Mouse (Mus musculus): Measurements from ENCODE around the gene L3mbtl3. TPM values are rescaled to one million over a fixed set of nuclear protein-coding genes. Genes with fewer than 3 reads are reported as not detected.

The L3mbtl3 gene
- total and polyA plus RNA-seq, 3 experiments = 1.8 to 3.5 TPM; not detected in 1

DNA sequence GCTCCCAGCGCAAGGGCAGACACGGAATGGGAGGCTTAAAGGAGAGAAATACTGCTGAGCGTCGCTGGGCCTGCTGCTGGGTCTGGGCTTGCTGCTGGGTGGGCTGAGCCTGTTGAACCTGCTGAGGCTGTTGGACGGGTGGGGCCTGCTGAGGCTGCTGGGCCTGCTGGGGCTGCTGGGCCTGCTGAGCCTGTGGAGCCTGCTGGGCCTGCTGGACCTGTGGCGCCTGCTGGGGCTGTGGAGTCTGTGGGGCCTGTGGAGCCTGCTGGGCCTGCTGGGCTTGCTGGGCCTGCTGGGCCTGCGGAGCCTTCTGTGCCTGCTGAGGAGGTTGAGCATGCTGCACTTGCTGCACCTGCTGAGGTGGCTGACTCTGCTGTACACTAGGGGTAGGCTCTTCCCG, 95.8 kb downstream of the L3mbtl3 start:
- DNase-seq (ENCODE audit: low read depth, low spot score) = no peak
- Histone ChIP-seq H3K27ac (ENCODE audit: control insufficient read depth, low read depth, low read length) (no peak overlapping the region), H3K9me3 (replicated peaks; ENCODE audit: insufficient read depth, low read length) (no peaks in the 10 kb centered on the region), H3K27me3 (ENCODE audit: control insufficient read depth in 1 of 2, insufficient read depth in 2 of 2, low read length in 2 of 2) (no peaks in the 10 kb centered on the region), H3K36me3 (ENCODE audit: control insufficient read depth in 1 of 2, insufficient read depth in 2 of 2, low read length in 2 of 2) (no peaks in the 10 kb centered on the region), H3K79me2 (ENCODE audit: control insufficient read depth, insufficient read depth, low read length, poor library complexity) (no peaks in the 10 kb centered on the region), H3K4me3 (ENCODE audit: control insufficient read depth in 1 of 2, insufficient read depth in 1 of 2, low read depth in 2 of 2, low read length in 2 of 2) (no peak overlapping the region), H3K4me1 (ENCODE audit: control insufficient read depth in 1 of 2, insufficient read depth in 2 of 2, low read length in 2 of 2) (no peaks in the 10 kb centered on the region), H3K9ac (ENCODE audit: control insufficient read depth, low read depth, low read length, poor library complexity, severe bottlenecking) (no peak overlapping the region)
- no peak for TF ChIP-seq USF2 (IDR thresholded peaks at IDR 0.05; ENCODE audit: borderline replicate concordance in 1 of 2, insufficient read depth in 1 of 2, low read depth in 1 of 2, low read length in 2 of 2)

DNA sequence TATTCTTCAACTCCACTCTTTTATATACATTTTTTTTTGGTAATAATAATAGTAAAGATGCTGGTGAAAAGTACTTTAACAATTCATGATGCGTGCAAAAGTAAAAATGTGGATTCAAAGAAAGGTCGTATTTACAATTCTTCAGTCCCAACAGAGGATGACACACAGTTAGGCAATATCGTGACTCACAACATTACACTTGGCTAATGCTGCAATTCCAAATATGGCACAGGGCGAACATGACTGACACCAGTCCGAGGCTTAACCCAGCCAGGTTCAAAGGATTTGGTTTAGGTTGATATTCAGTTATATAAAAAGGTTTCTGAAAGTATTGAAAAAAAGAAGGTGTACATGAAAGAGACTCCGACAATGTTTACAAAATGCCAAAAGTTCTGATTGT, 100.4 kb downstream of the L3mbtl3 start:
- no peaks in the 10 kb centered on the region for H3K79me2 ChIP-seq (ENCODE audit: control insufficient read depth, insufficient read depth, low read length, poor library complexity)
- no peaks in the 10 kb centered on the region for H3K9me3 ChIP-seq (replicated peaks; ENCODE audit: insufficient read depth, low read length)
- H3K9ac ChIP-seq (ENCODE audit: control insufficient read depth, low read depth, low read length, poor library complexity, severe bottlenecking) = no peak overlapping the region
- no peaks in the 10 kb centered on the region for H3K36me3 ChIP-seq (ENCODE audit: control insufficient read depth in 1 of 2, insufficient read depth in 2 of 2, low read length in 2 of 2)
- H3K4me1 ChIP-seq (ENCODE audit: control insufficient read depth in 1 of 2, insufficient read depth in 2 of 2, low read length in 2 of 2) = no peaks in the 10 kb centered on the region
- H3K27me3 ChIP-seq (ENCODE audit: control insufficient read depth in 1 of 2, insufficient read depth in 2 of 2, low read length in 2 of 2) = no peaks in the 10 kb centered on the region
- DNase-seq (ENCODE audit: low read depth, low spot score) = no peak
- H3K27ac ChIP-seq (ENCODE audit: control insufficient read depth, low read depth, low read length) = no peak overlapping the region
- TF ChIP-seq CHD2 (IDR thresholded peaks at IDR 0.05; ENCODE audit: low read length) = no peak
- TF ChIP-seq MAX (IDR thresholded peaks at IDR 0.05; ENCODE audit: low read length) = no peak
- TF ChIP-seq NELFE (IDR thresholded peaks at IDR 0.05; ENCODE audit: low read depth, low read length) = no peak
- TF ChIP-seq SMC3 (IDR thresholded peaks at IDR 0.05; ENCODE audit: low read depth, low read length) = no peak
- no peak for TF ChIP-seq RCOR1 (IDR thresholded peaks at IDR 0.05; ENCODE audit: low read depth, low read length)
- TF ChIP-seq JUND (IDR thresholded peaks at IDR 0.05; ENCODE audit: low read depth, low read length) = no peak
- no peak for TF ChIP-seq EP300 (IDR thresholded peaks at IDR 0.05; ENCODE audit: low read depth in 1 of 2, low read length in 2 of 2)
- no peak for TF ChIP-seq MAFK (IDR thresholded peaks at IDR 0.05; ENCODE audit: borderline replicate concordance, low read depth, low read length)
- TF ChIP-seq SIN3A (IDR thresholded peaks at IDR 0.05; ENCODE audit: low read length) = no peak
- no peak for TF ChIP-seq MEF2A (IDR thresholded peaks at IDR 0.05; ENCODE audit: extremely low read depth, insufficient replicate concordance, low read depth, low read length, poor library complexity, severe bottlenecking)
- TF ChIP-seq MYC (IDR thresholded peaks at IDR 0.05; ENCODE audit: low read depth, low read length) = no peak
- no peak for TF ChIP-seq ZC3H11A (IDR thresholded peaks at IDR 0.05; ENCODE audit: low read depth, low read length)
- no peak overlapping the region for H3K4me3 ChIP-seq (ENCODE audit: control insufficient read depth in 1 of 2, insufficient read depth in 1 of 2, low read depth in 2 of 2, low read length in 2 of 2)

DNA sequence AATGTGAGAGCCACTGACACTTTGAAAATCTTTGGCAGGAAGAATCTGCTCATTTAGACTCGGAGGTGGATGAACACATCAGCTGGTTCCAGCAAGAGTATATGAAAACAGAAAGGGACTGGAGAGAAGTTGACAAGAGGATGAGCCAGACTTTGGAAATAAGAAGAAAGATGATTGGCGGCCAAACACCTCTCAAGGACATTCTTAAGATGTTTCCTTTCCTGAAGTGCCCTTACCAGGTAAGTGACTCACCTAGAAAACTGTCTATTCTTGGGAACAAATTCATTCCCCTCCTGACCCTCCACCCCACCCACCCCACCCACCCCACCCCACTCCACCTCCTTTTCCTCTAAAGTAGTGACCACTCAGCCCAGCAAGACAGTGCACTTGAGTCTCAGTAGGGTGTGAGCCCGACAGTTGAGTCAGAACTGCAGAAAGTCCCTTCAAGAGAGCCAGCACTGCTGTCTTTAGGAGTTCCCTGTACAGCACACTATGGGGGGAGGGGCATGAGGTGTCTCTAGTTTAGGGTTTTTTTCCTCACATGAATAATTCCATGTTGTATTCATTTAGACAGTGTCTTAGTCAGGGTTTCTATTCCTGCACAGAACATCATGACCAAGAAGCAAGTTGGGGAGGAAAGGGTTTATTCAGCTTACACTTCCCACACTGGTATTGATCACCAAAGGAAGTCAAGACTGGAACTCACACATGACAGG, 111.9 kb downstream of the L3mbtl3 start:
- DNase-seq (ENCODE audit: low read depth, low spot score) = no peak
- H3K79me2 ChIP-seq (ENCODE audit: control insufficient read depth, insufficient read depth, low read length, poor library complexity) = no peaks in the 10 kb centered on the region
- no peaks in the 10 kb centered on the region for H3K27me3 ChIP-seq (ENCODE audit: control insufficient read depth in 1 of 2, insufficient read depth in 2 of 2, low read length in 2 of 2)
- no peaks in the 10 kb centered on the region for H3K9me3 ChIP-seq (replicated peaks; ENCODE audit: insufficient read depth, low read length)
- H3K4me1 ChIP-seq (ENCODE audit: control insufficient read depth in 1 of 2, insufficient read depth in 2 of 2, low read length in 2 of 2) = no peaks in the 10 kb centered on the region
- H3K27ac ChIP-seq (ENCODE audit: control insufficient read depth, low read depth, low read length) = no peak overlapping the region
- no peak overlapping the region for H3K4me3 ChIP-seq (ENCODE audit: control insufficient read depth in 1 of 2, insufficient read depth in 1 of 2, low read depth in 2 of 2, low read length in 2 of 2)
- no peak overlapping the region for H3K9ac ChIP-seq (ENCODE audit: control insufficient read depth, low read depth, low read length, poor library complexity, severe bottlenecking)
- H3K36me3 ChIP-seq (ENCODE audit: control insufficient read depth in 1 of 2, insufficient read depth in 2 of 2, low read length in 2 of 2) = no peaks in the 10 kb centered on the region
- no peak for TF ChIP-seq TBP (IDR thresholded peaks at IDR 0.05; ENCODE audit: low read depth, low read length)
- no peak for TF ChIP-seq ZNF384 (IDR thresholded peaks at IDR 0.05; ENCODE audit: low read depth, low read length)
- no peak for TF ChIP-seq POLR2AphosphoS5 (IDR thresholded peaks at IDR 0.05; ENCODE audit: borderline replicate concordance, low read depth, low read length)
- TF ChIP-seq NRF1 (IDR thresholded peaks at IDR 0.05; ENCODE audit: insufficient read depth, low read depth, low read length, poor library complexity, severe bottlenecking) = no peak
- no peak for TF ChIP-seq CHD2 (IDR thresholded peaks at IDR 0.05; ENCODE audit: low read length)
- TF ChIP-seq ETS1 (IDR thresholded peaks at IDR 0.05; ENCODE audit: low read depth, low read length) = no peak
- no peak for TF ChIP-seq EP300 (IDR thresholded peaks at IDR 0.05; ENCODE audit: low read depth in 1 of 2, low read length in 2 of 2)
- no peak for TF ChIP-seq USF1 (IDR thresholded peaks at IDR 0.05; ENCODE audit: low read depth, low read length)
- no peak for TF ChIP-seq NELFE (IDR thresholded peaks at IDR 0.05; ENCODE audit: low read depth, low read length)
- no peak for TF ChIP-seq ZKSCAN1 (IDR thresholded peaks at IDR 0.05; ENCODE audit: low read depth, low read length)
- TF ChIP-seq UBTF (IDR thresholded peaks at IDR 0.05; ENCODE audit: borderline replicate concordance, insufficient read depth, low read depth, low read length) = no peak
- no peak for TF ChIP-seq GATA1 (IDR thresholded peaks at IDR 0.05; ENCODE audit: low read depth, low read length)
- TF ChIP-seq KAT2A (conservative IDR thresholded peaks at IDR 0.05; ENCODE audit: low read depth, low read length) = no peak
- no peak for TF ChIP-seq POLR2AphosphoS2 (IDR thresholded peaks at IDR 0.05; ENCODE audit: low read length)
- TF ChIP-seq MYC (IDR thresholded peaks at IDR 0.05; ENCODE audit: low read depth, low read length) = no peak
- TF ChIP-seq SIN3A (IDR thresholded peaks at IDR 0.05; ENCODE audit: low read length) = no peak
- TF ChIP-seq RCOR1 (IDR thresholded peaks at IDR 0.05; ENCODE audit: low read depth, low read length) = no peak

Measured in MEL (cell line).